Mouse (Mus musculus): ENCODE measurements around the gene G6pc. TPM values are rescaled to one million over a fixed set of nuclear protein-coding genes. Genes with fewer than 3 reads are reported as not detected.
A peak's percentile ranks its signal among the peaks of the same experiment; 100 is the strongest.
"Not testable (repeated sequence)": the region's sequence is repeated elsewhere in the genome, so short reads cannot be mapped to it uniquely, and the experiment has no call there.

The G6pc gene
- total RNA-seq (2021) (not detected), polyA plus RNA-seq (2012; rRNA removed) (0.15 TPM in 1 of 2 replicates, not detected in the other)
- long read RNA-seq: 0 reads

DNA sequence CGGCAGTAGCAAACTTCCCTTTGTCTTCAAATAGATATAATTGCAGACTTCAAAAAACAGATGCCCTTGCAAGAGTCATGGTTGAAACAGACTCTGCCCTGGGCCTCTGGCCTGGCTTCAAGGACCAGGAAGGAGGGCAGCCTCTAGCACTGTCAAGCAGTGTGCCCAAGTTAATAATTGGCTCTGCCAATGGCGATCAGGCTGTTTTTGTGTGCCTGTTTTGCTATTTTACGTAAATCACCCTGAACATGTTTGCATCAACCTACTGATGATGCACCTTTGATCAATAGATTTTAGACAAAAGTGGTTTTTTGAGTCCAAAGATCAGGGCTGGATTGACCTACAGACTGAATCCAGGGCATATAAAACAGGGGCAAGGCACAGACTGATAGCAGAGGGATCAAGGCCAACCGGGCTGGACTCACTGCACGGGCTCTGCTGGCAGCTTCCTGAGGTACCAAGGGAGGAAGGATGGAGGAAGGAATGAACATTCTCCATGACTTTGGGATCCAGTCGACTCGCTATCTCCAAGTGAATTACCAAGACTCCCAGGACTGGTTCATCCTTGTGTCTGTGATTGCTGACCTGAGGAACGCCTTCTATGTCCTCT is at the start of gene G6pc:
G6pc (plus strand) TSS at position 236 of the 610 bp plus-strand sequence.
- Histone ChIP-seq H3K27me3 (ENCODE audit: control insufficient read depth, insufficient read depth, low read length) (no peaks in the 10 kb centered on the region), H3K79me2 (replicated peaks; ENCODE audit: control insufficient read depth, insufficient read depth, low read length) (no peaks in the 10 kb centered on the region), H3K9ac (ENCODE audit: low read depth, low read length) (no peak within 1 kb of the TSS), H3K27ac (no peak within 1 kb of the TSS), H3K4me3 (no peak within 1 kb of the TSS), H3K4me1 (ENCODE audit: control insufficient read depth, insufficient read depth, low read length) (no peaks in the 10 kb centered on the region), H3K36me3 (ENCODE audit: control insufficient read depth, insufficient read depth, low read length) (no peaks in the 10 kb centered on the region)
- 78% methylated on average over 8 of the region's 8 CpGs for WGBS
- DNase-seq: no peak
- intact Hi-C loops (cut with DNase I): no loop called here
- TF ChIP-seq EP300 (IDR thresholded peaks at IDR 0.05; ENCODE audit: insufficient read depth, low read depth, low read length): no peak
- TF ChIP-seq CTCF (IDR thresholded peaks at IDR 0.05): no peak
- no peak for TF ChIP-seq POLR2A (IDR thresholded peaks at IDR 0.05; ENCODE audit: insufficient read depth, low read depth, low read length)

- no peak for TF ChIP-seq POLR2A (IDR thresholded peaks at IDR 0.05; ENCODE audit: insufficient read depth, low read depth, low read length)
- peak; percentile 91; the same call in 1 of the 2 replicates for TF ChIP-seq EP300 (IDR thresholded peaks at IDR 0.05; ENCODE audit: insufficient read depth, low read depth, low read length)
- peak; percentile 99 for TF ChIP-seq CTCF (IDR thresholded peaks at IDR 0.05)
- no peaks in the 10 kb centered on the region for H3K27me3 ChIP-seq (ENCODE audit: control insufficient read depth, insufficient read depth, low read length)
- intact Hi-C loops (cut with DNase I): loop anchor here (1.0 to 10.0 kb wide), 2 partner anchors 72 to 231 kb away; partner anchors contain the start of genes Brca1 and Nbr1
- H3K27ac ChIP-seq: no peak overlapping the region
- DNase-seq: peak; percentile 67 to 83
- no peaks in the 10 kb centered on the region for H3K79me2 ChIP-seq (replicated peaks; ENCODE audit: control insufficient read depth, insufficient read depth, low read length)
- 7% methylated on average over 4 of the region's 4 CpGs for WGBS
- no peaks in the 10 kb centered on the region; the same call in 1 of the 2 replicates for H3K4me1 ChIP-seq (ENCODE audit: control insufficient read depth, insufficient read depth, low read length)
- H3K4me3 ChIP-seq: no peak overlapping the region
- no peaks in the 10 kb centered on the region for H3K36me3 ChIP-seq (ENCODE audit: control insufficient read depth, insufficient read depth, low read length)
- no peak overlapping the region for H3K9ac ChIP-seq (ENCODE audit: low read depth, low read length)
These were observed 43.8 kb upstream of the G6pc start for GRCm38 (mm10) chr11:101323609-101324008.

DNA sequence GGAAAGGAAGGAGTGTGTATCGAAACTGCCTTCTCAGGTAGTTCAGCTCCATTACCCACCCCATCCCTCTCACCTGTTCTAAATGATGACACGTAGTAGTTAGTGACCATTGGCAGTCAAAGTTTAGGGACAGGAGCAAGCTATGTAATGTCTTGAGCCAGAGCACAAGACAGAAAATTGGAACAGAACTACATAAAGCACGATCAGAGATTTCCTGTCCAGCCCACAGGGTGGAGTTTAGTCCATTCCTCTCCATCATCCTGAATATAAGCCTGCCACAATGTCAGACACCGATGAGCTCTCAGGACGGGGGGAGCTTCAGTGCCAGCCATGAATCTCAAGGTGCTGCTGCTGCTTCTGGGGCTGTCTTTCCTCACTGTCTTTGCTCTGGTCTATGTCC is 42.6 kb upstream of the G6pc start, which contains the start of gene Aoc2:
Aoc2 (plus strand) TSS at position 301 of the 400 bp plus-strand sequence.
- no peak for TF ChIP-seq POLR2A (IDR thresholded peaks at IDR 0.05; ENCODE audit: insufficient read depth, low read depth, low read length)
- TF ChIP-seq CTCF (IDR thresholded peaks at IDR 0.05): no peak
- TF ChIP-seq EP300 (IDR thresholded peaks at IDR 0.05; ENCODE audit: insufficient read depth, low read depth, low read length): no peak
- no peak for DNase-seq
- Histone ChIP-seq H3K27me3 (ENCODE audit: control insufficient read depth, insufficient read depth, low read length) (no peaks in the 10 kb centered on the region), H3K9ac (ENCODE audit: low read depth, low read length) (no peak within 1 kb of the TSS), H3K27ac (no peak within 1 kb of the TSS), H3K4me3 (no peak within 1 kb of the TSS), H3K79me2 (replicated peaks; ENCODE audit: control insufficient read depth, insufficient read depth, low read length) (no peaks in the 10 kb centered on the region), H3K4me1 (ENCODE audit: control insufficient read depth, insufficient read depth, low read length) (peaks cover 4% of the 10 kb centered on the region), H3K36me3 (ENCODE audit: control insufficient read depth, insufficient read depth, low read length) (no peaks in the 10 kb centered on the region)
- intact Hi-C loops (cut with DNase I): loop anchor here (10.0 kb wide), 1 partner anchor 230 kb away; the partner anchor contains the start of genes Brca1 and Nbr1
- 70% methylated on average over 5 of the region's 5 CpGs for WGBS

DNA sequence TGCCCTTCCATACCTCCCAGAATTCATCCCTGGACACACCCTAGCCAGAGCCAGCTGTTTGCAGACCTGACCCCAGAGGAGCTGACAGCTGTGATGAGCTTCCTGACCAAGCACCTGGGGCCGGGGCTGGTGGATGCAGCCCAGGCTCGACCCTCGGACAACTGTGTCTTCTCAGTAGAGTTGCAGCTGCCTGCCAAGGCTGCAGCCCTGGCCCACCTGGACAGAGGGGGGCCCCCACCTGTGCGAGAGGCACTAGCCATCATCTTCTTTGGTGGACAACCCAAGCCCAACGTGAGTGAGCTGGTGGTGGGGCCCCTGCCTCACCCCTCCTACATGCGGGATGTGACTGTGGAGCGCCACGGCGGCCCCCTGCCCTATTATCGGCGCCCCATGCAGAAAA is 42.2 kb upstream of the G6pc start:
- 92% methylated on average over 11 of the region's 11 CpGs for WGBS
- intact Hi-C loops (cut with DNase I): loop anchor here (10.0 kb wide), 1 partner anchor 230 kb away; the partner anchor contains the start of genes Brca1 and Nbr1
- H3K79me2 ChIP-seq (replicated peaks; ENCODE audit: control insufficient read depth, insufficient read depth, low read length); H3K36me3 ChIP-seq (ENCODE audit: control insufficient read depth, insufficient read depth, low read length); H3K9ac ChIP-seq (ENCODE audit: low read depth, low read length); H3K27me3 ChIP-seq (ENCODE audit: control insufficient read depth, insufficient read depth, low read length); DNase-seq; H3K27ac ChIP-seq; H3K4me1 ChIP-seq (ENCODE audit: control insufficient read depth, insufficient read depth, low read length); H3K4me3 ChIP-seq: not testable (repeated sequence)

GRCm38 (mm10) chr11:101326147-101326546 is 41.2 kb upstream of the G6pc start:
- TF ChIP-seq POLR2A (IDR thresholded peaks at IDR 0.05; ENCODE audit: insufficient read depth, low read depth, low read length): no peak
- TF ChIP-seq EP300 (IDR thresholded peaks at IDR 0.05; ENCODE audit: insufficient read depth, low read depth, low read length): no peak
- TF ChIP-seq CTCF (IDR thresholded peaks at IDR 0.05): no peak
- H3K36me3 ChIP-seq (ENCODE audit: control insufficient read depth, insufficient read depth, low read length): no peaks in the 10 kb centered on the region
- no peaks in the 10 kb centered on the region for H3K27me3 ChIP-seq (ENCODE audit: control insufficient read depth, insufficient read depth, low read length)
- H3K79me2 ChIP-seq (replicated peaks; ENCODE audit: control insufficient read depth, insufficient read depth, low read length): no peaks in the 10 kb centered on the region
- H3K4me3 ChIP-seq: no peak overlapping the region
- no peak overlapping the region for H3K27ac ChIP-seq
- DNase-seq: no peak
- intact Hi-C loops (cut with DNase I): loop anchor here (10.0 kb wide), 1 partner anchor 229 kb away; the partner anchor contains the start of genes Brca1 and Nbr1
- peaks cover 4% of the 10 kb centered on the region for H3K4me1 ChIP-seq (ENCODE audit: control insufficient read depth, insufficient read depth, low read length)
- no peak overlapping the region for H3K9ac ChIP-seq (ENCODE audit: low read depth, low read length)
- WGBS: 89% methylated on average over 11 of the region's 11 CpGs

GRCm38 (mm10) chr11:101327311-101327710 is 40.0 kb upstream of the G6pc start:
- no peak overlapping the region for H3K4me3 ChIP-seq
- H3K4me1 ChIP-seq (ENCODE audit: control insufficient read depth, insufficient read depth, low read length): peaks cover 4% of the 10 kb centered on the region
- intact Hi-C loops (cut with DNase I): loop anchor here (10.0 kb wide), 1 partner anchor 227 kb away; the partner anchor contains the start of genes Brca1 and Nbr1
- no peak for DNase-seq
- no peak overlapping the region for H3K9ac ChIP-seq (ENCODE audit: low read depth, low read length)
- no peaks in the 10 kb centered on the region for H3K79me2 ChIP-seq (replicated peaks; ENCODE audit: control insufficient read depth, insufficient read depth, low read length)
- H3K36me3 ChIP-seq (ENCODE audit: control insufficient read depth, insufficient read depth, low read length): no peaks in the 10 kb centered on the region
- H3K27me3 ChIP-seq (ENCODE audit: control insufficient read depth, insufficient read depth, low read length): no peaks in the 10 kb centered on the region
- TF ChIP-seq CTCF (IDR thresholded peaks at IDR 0.05) (no peak), EP300 (IDR thresholded peaks at IDR 0.05; ENCODE audit: insufficient read depth, low read depth, low read length) (no peak), POLR2A (IDR thresholded peaks at IDR 0.05; ENCODE audit: insufficient read depth, low read depth, low read length) (no peak)
- H3K27ac ChIP-seq: no peak overlapping the region
- WGBS: 61% methylated on average over 3 of the region's 3 CpGs

Measured in heart, adult 2 months (tissue).